Mouse (Mus musculus) embryonic facial prominence, embryonic 12.5 days (tissue): ENCODE results near the gene Tpcn2. TPM values are rescaled to one million over a fixed set of nuclear protein-coding genes. Genes with fewer than 3 reads are reported as not detected.

ENCODE experiments used
- ATAC-seq: fragments of 200-750 bp; cut with Nextera tagmentation; 2 replicates; pipeline ENCODE4 v1.8.0; 2017; ENCODE audit not compliant: insufficient number of reproducible peaks, insufficient read depth, low FRiP score, low TSS enrichment
- H3K27ac ChIP-seq: fragments of 300-500 bp; sonication (generic); 2 replicates; pipeline ENCODE4 v1.5.1; 2016; ENCODE audit warnings: mild to moderate bottlenecking
- H3K27me3 ChIP-seq: fragments of 300-500 bp; sonication (generic); 2 replicates; pipeline ENCODE4 v1.6.1; 2016; ENCODE audit warnings: mild to moderate bottlenecking, moderate library complexity
- H3K36me3 ChIP-seq: fragments of 300-500 bp; sonication (generic); 2 replicates; pipeline ENCODE4 v1.6.1; 2016; ENCODE audit warnings: mild to moderate bottlenecking
- H3K4me1 ChIP-seq: fragments of 300-500 bp; sonication (generic); 2 replicates; pipeline ENCODE4 v1.6.1; 2016
- H3K4me2 ChIP-seq: fragments of 300-500 bp; sonication (generic); replicated peaks from 2 replicates; pipeline ENCODE4 v1.6.1; 2016; ENCODE audit warnings: mild to moderate bottlenecking, moderate library complexity
- H3K4me3 ChIP-seq: fragments of 300-500 bp; sonication (generic); 2 replicates; pipeline ENCODE4 v1.5.1; 2016; ENCODE audit warnings: mild to moderate bottlenecking
- H3K9ac ChIP-seq: fragments of 300-500 bp; sonication (generic); 2 replicates; pipeline ENCODE4 v1.6.1; 2016; ENCODE audit warnings: mild to moderate bottlenecking, moderate library complexity
- H3K9me3 ChIP-seq: fragments of 300-500 bp; sonication (generic); 2 replicates; pipeline ENCODE4 v1.6.1; 2016; ENCODE audit warnings: mild to moderate bottlenecking, moderate library complexity
- WGBS: fragments of 180-500 bp; shearing (Covaris S2); methylation state at CpG from one replicate; pipeline ENCODE4 v1.1.7; 2016; 5-methylcytosine and 5-hydroxymethylcytosine counted together
- polyA plus RNA-seq: library from polyadenylated mRNA; unstranded; fragments of >200 nt; fragmentation: Nextera tagmentation; extraction: Ambion mirVana; gene quantifications from 2 replicates; pipeline ENCODE4 v1.2.1, GENCODE M21; 2016

Gene Tpcn2
- polyA plus RNA-seq, 1 experiment from 2014 or later: 11.5 TPM

GRCm38 (mm10) chr7:145264202-145264601 is 19.6 kb downstream of the Tpcn2 start:
- no peak overlapping the region for H3K4me2 ChIP-seq
- no peaks in the 10 kb centered on the region for H3K27me3 ChIP-seq
- H3K9me3 ChIP-seq: no peaks in the 10 kb centered on the region
- no peak overlapping the region for H3K9ac ChIP-seq
- H3K4me1 ChIP-seq: no peaks in the 10 kb centered on the region
- ATAC-seq: no peak
- H3K27ac ChIP-seq: no peak overlapping the region
- H3K36me3 ChIP-seq: peaks cover 49% of the 10 kb centered on the region
- WGBS: 71% methylated on average over 9 of the region's 9 CpGs
- H3K4me3 ChIP-seq: no peak overlapping the region

DNA sequence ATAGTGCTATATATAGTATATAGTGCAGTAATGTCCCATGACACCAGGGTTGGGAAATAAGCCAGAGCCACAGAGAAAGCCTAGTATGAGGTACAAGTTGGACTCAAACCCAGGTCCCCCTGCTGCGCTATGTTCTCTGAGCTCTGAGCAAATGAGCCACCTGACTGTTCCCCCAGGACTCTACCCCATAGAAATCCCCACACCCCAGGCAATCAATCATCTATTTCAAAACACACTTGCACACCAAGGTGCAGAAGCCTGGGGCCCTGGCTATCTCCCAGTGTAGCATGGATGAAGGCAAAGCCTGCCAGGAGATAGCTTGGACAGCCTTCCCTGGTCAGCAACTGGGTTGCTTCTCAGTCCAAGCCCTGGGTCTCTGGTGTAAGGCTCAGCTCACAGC is 27.7 kb downstream of the Tpcn2 start:
- H3K4me3 ChIP-seq: no peak overlapping the region
- peaks cover 3% of the 10 kb centered on the region; the same call in 1 of the 2 replicates for H3K4me1 ChIP-seq
- peaks cover 47% of the 10 kb centered on the region for H3K36me3 ChIP-seq
- ATAC-seq: no peak
- WGBS: 94% methylated on average over 1 of the region's 1 CpGs
- no peaks in the 10 kb centered on the region for H3K9me3 ChIP-seq
- H3K27ac ChIP-seq: no peak overlapping the region
- H3K9ac ChIP-seq: no peak overlapping the region
- H3K27me3 ChIP-seq: no peaks in the 10 kb centered on the region
- no peak overlapping the region for H3K4me2 ChIP-seq

DNA sequence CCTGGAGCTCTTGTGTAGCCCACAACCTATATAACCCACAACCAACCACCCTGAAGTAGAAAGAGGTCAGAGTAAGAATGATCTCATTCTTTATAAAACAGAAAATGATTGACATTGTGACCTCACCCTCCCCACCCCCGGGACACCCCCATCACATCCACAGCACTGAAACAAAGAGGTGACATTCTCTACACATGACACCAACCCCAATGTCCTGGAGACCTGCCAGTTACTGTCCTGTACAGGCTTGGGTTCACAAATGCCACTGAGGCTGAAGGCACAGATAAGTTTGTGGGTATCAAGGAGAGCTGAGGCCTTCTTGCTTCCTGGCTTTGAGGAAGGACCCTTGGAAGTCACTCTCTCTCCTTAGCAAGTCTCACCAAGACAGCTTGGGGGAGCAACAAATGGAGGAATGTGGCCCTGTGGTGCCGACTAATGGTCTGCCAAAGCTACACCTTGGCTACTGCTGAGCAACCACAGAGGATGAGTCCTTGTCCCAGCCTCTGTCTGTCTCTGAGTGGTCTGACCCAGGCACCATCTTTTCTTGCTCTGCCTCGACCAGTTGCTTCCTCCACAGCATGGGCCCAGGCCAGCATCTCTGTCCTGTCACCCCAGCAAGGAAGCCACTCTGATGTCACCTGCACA is 29.7 kb downstream of the Tpcn2 start:
- no peak for ATAC-seq
- Histone ChIP-seq H3K9ac (no peak overlapping the region), H3K4me1 (peaks cover 3% of the 10 kb centered on the region; the same call in 1 of the 2 replicates), H3K4me2 (no peak overlapping the region), H3K27ac (no peak overlapping the region), H3K4me3 (no peak overlapping the region), H3K9me3 (no peaks in the 10 kb centered on the region), H3K36me3 (peaks cover 31% of the 10 kb centered on the region), H3K27me3 (no peaks in the 10 kb centered on the region)
- 69% methylated on average over 3 of the region's 3 CpGs for WGBS

- H3K4me1 ChIP-seq: peaks cover 3% of the 10 kb centered on the region; the same call in 1 of the 2 replicates
- no peak overlapping the region for H3K4me3 ChIP-seq
- WGBS: 27% methylated on average over 8 of the region's 8 CpGs
- no peak overlapping the region for H3K4me2 ChIP-seq
- H3K9ac ChIP-seq: no peak overlapping the region
- ATAC-seq: peak; percentile 48; the same call in 1 of the 2 replicates
- H3K9me3 ChIP-seq: no peaks in the 10 kb centered on the region
- no peak overlapping the region for H3K27ac ChIP-seq
- peaks cover 27% of the 10 kb centered on the region for H3K36me3 ChIP-seq
- H3K27me3 ChIP-seq: no peaks in the 10 kb centered on the region
Observed at GRCm38 (mm10) chr7:145252715-145253476, 30.9 kb downstream of the Tpcn2 start.

- no peaks in the 10 kb centered on the region for H3K9me3 ChIP-seq
- H3K36me3 ChIP-seq: 0 out of 2 replicates have a peak, but pooled peaks cover 4% of the 10 kb centered on the region
- WGBS: 66% methylated on average over 9 of the region's 9 CpGs
- no peak overlapping the region for H3K4me2 ChIP-seq
- H3K4me1 ChIP-seq: peaks cover 3% of the 10 kb centered on the region; the same call in 1 of the 2 replicates
- no peaks in the 10 kb centered on the region for H3K27me3 ChIP-seq
- H3K9ac ChIP-seq: no peak overlapping the region
- ATAC-seq: no peak
- H3K27ac ChIP-seq: no peak overlapping the region
- no peak overlapping the region for H3K4me3 ChIP-seq
Observed at GRCm38 (mm10) chr7:145250225-145250624, 33.6 kb downstream of the Tpcn2 start.

DNA sequence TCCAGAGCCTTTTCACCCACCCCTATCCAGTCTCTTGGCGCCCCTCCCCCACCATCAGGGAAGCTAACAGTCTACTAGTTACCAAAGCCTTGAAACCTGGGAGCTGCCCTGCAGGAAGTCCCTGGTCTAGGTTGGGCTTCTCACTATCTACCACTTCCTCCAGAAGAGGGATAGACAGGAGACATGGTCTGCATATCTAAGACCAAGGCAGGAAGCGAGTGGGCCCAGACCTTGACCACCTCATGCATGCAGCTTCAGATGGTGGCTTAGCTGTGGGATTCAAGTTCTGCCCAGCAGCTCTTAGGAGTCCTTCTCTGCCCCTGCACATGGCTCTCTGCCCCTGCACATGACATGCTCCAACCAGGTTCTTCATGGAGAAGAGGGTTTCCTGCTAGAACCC is 34.9 kb downstream of the Tpcn2 start:
- H3K9ac ChIP-seq: no peak overlapping the region
- H3K36me3 ChIP-seq: no peaks in the 10 kb centered on the region
- H3K4me3 ChIP-seq: no peak overlapping the region
- no peak overlapping the region for H3K4me2 ChIP-seq
- no peaks in the 10 kb centered on the region for H3K27me3 ChIP-seq
- no peaks in the 10 kb centered on the region for H3K9me3 ChIP-seq
- whole genome bisulfite sequencing: 81% methylated on average over 2 of the region's 2 CpGs
- peaks cover 3% of the 10 kb centered on the region; the same call in 1 of the 2 replicates for H3K4me1 ChIP-seq
- H3K27ac ChIP-seq: no peak overlapping the region
- ATAC-seq: no peak

DNA sequence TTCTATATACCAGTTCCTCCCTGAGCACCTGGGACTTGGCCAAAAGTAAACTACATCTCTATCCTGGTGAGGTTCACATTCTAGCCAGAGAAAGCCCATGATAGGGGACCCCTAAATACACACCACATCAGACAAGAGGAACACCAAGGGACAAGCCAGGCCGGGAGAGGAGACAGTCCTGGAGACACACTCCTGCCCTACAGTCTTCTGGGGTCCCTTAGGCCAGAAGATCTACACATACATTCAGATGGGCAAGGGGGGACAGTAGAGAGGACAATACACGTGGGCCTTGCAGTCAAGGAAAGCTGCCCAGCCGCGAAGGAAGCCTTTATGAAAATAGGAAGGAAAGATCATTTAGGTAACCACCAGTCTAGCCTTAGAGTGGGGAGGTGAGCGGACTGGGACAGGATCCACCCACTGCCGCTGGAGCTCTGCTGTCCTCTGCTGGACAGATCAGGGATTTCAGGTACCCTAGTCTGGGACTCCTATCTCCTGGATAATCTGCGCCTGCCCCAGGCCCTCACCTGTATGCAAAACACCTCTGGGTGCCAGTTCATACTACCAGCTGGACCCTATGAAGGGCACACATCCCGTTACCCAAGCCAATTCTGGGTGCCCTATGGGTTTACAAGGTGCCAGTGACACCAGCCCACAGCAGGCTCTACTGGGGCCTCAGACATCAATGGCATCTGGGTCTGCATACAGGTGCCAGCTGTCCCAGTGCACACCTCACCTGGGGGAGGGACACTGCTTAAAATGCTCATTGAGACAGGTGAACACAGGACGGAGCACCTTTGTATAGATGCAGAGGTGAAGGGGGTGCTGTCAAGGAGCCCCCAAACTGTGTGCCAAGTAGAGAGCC is 40.7 kb downstream of the Tpcn2 start:
- Histone ChIP-seq H3K4me1 (0 out of 2 replicates have a peak, but pooled peaks cover 3% of the 10 kb centered on the region), H3K27ac (no peak overlapping the region), H3K4me2 (no peak overlapping the region), H3K36me3 (no peaks in the 10 kb centered on the region), H3K4me3 (no peak overlapping the region), H3K27me3 (no peaks in the 10 kb centered on the region), H3K9ac (no peak overlapping the region), H3K9me3 (no peaks in the 10 kb centered on the region)
- peak; percentile 48; the same call in 1 of the 2 replicates for ATAC-seq
- WGBS: 11% methylated on average over 9 of the region's 9 CpGs

DNA sequence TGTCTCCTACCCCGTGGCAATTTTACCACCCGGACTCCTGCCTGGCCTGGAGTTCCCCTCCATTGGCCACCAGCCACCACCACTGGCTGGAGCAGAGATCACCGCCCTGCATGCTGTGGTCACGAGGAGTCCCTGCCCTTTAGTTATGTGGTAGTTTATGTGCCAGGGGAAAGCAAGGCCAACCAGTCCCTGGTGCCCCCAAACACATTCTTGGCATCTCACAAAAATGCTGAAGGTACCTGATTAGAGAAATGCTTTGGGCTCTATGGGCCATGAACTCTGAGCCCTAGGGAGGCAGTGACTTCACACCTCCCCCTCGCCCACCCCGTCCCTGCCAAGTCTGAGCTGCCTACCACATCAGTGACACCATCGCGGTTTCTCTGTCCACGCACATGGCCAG is 41.8 kb downstream of the Tpcn2 start:
- H3K4me1 ChIP-seq: 0 out of 2 replicates have a peak, but pooled peaks cover 3% of the 10 kb centered on the region
- H3K9ac ChIP-seq: no peak overlapping the region
- no peaks in the 10 kb centered on the region for H3K27me3 ChIP-seq
- no peak overlapping the region for H3K4me2 ChIP-seq
- ATAC-seq: no peak
- 80% methylated on average over 9 of the region's 9 CpGs for WGBS
- no peaks in the 10 kb centered on the region for H3K9me3 ChIP-seq
- H3K4me3 ChIP-seq: no peak overlapping the region
- H3K36me3 ChIP-seq: no peaks in the 10 kb centered on the region
- H3K27ac ChIP-seq: no peak overlapping the region

DNA sequence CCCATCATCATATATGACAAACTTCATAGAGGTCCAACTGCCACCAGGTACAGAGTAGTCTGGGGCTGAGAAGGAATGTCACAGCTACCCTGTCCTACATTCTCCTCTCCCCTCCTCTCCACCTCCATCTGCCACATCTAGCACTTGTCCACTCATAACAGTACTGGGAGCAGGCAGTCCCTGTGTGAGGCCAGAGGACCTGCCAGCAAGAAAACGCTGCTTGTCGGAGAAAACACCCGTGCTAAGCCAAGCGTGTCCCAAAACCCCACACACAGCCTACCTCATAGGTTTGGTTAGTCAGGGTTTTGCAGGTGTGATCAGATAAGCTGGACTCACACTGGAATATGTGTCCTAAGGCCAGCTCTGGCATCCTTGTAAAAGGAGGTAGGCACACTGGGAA is 42.9 kb downstream of the Tpcn2 start:
- no peaks in the 10 kb centered on the region for H3K36me3 ChIP-seq
- 81% methylated on average over 4 of the region's 4 CpGs for WGBS
- H3K4me3 ChIP-seq: no peak overlapping the region
- no peak for ATAC-seq
- H3K9ac ChIP-seq: no peak overlapping the region
- no peaks in the 10 kb centered on the region for H3K27me3 ChIP-seq
- H3K9me3 ChIP-seq: no peaks in the 10 kb centered on the region
- H3K27ac ChIP-seq: no peak overlapping the region
- no peak overlapping the region for H3K4me2 ChIP-seq
- H3K4me1 ChIP-seq: 0 out of 2 replicates have a peak, but pooled peaks cover 3% of the 10 kb centered on the region

- H3K9ac ChIP-seq: no peak overlapping the region
- ATAC-seq: no peak
- 0 out of 2 replicates have a peak, but pooled peaks cover 3% of the 10 kb centered on the region for H3K4me1 ChIP-seq
- WGBS: 71% methylated on average over 8 of the region's 8 CpGs
- no peak overlapping the region for H3K27ac ChIP-seq
- H3K4me2 ChIP-seq: no peak overlapping the region
- H3K9me3 ChIP-seq: no peaks in the 10 kb centered on the region
- H3K27me3 ChIP-seq: no peaks in the 10 kb centered on the region
- no peak overlapping the region for H3K4me3 ChIP-seq
- no peaks in the 10 kb centered on the region for H3K36me3 ChIP-seq
Observed at GRCm38 (mm10) chr7:145239736-145240505, 43.9 kb downstream of the Tpcn2 start.

DNA sequence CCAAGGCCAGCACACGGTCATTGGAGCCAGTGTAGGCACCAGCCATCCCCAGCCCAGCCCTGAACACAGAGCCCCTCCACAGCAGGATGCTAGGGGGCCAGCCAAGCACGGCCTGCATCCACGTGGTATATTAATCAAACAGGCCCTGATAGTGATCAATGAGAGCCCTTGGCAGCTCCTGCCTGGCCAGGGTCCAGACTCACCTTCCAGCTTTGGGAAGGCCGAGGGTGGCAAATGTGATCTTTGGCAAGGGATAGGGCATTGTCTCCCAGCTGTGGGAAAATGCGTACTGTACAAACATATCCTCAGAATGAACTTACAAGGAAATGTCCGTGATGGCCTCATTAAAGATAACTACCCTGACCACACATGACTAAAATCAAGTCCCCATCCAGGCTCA is 44.7 kb downstream of the Tpcn2 start:
- ATAC-seq: no peak
- Histone ChIP-seq H3K36me3 (no peaks in the 10 kb centered on the region), H3K27me3 (no peaks in the 10 kb centered on the region), H3K9ac (no peak overlapping the region), H3K27ac (no peak overlapping the region), H3K9me3 (no peaks in the 10 kb centered on the region), H3K4me3 (no peak overlapping the region), H3K4me1 (0 out of 2 replicates have a peak, but pooled peaks cover 3% of the 10 kb centered on the region), H3K4me2 (no peak overlapping the region)
- WGBS: 62% methylated on average over 6 of the region's 6 CpGs
